Comparison of ENCODE assay signal across 14 mouse cellular contexts in the genomic region with DNA sequence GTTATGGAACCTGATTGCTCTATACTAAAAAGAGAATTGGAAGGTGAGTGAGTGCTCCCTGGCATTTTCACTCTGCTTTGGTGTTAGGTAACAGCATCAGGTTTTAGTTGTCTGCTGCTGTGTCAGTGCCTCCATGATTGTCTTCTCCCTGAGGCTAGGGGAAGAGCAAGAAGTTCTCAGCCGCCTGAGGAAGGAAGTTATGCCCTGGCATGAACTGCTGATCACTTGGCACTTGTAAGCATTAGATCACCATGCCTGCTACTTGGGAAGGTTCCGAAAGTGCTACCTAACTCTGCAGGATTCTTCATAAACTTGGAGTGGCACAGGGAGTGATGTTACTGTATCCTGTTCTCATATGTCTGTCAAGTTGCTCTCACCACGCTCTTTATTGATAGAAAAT.
"Had no signal": no experiment of that assay in that cellular context is flagged by ENCODE, and none has a peak within 500 bp of the region (broad histone marks: within the 10 kb centered on the region; RNA-seq: fewer than 3 reads in every experiment).

No protein-coding gene starts in this region.

- H3K36me3 ChIP-seq: liver, embryonic 13.5 days; midbrain, embryonic 15.5 days; neural tube, embryonic 12.5 days had no signal

- DNase-seq: kidney, adult 18-20 months; kidney, postnatal 25 days; liver; liver, embryonic 13.5 days; liver, postnatal 0 days; right cerebral cortex, postnatal 4 days; spleen, adult 18-20 months; thymus, adult 18-20 months; thymus, postnatal 14 days had no signal

- H3K27ac ChIP-seq: left cerebral cortex, adult 2 months; liver, embryonic 13.5 days; midbrain, embryonic 15.5 days; neural tube, embryonic 12.5 days had no signal

- H3K9ac ChIP-seq: liver, embryonic 13.5 days; liver, postnatal 0 days; midbrain, embryonic 15.5 days; neural tube, embryonic 12.5 days had no signal

- H3K9me3 ChIP-seq: liver, embryonic 13.5 days; midbrain, embryonic 15.5 days; neural tube, embryonic 12.5 days had no signal

- ATAC-seq: liver, postnatal 0 days; lung, postnatal 0 days; midbrain, embryonic 15.5 days had no signal

- H3K4me2 ChIP-seq: liver, embryonic 13.5 days; midbrain, embryonic 11.5 days; midbrain, embryonic 15.5 days; neural tube, embryonic 12.5 days had no signal

- H3K27me3 ChIP-seq: liver, embryonic 13.5 days; midbrain, embryonic 15.5 days; neural tube, embryonic 12.5 days had no signal

- H3K4me3 ChIP-seq: left cerebral cortex, adult 2 months; liver, embryonic 13.5 days; midbrain, embryonic 15.5 days; neural tube, embryonic 12.5 days had no signal
